Mouse (Mus musculus) layer of hippocampus, postnatal 25 days (tissue): ENCODE results near the gene Inpp5b. TPM values are rescaled to one million over a fixed set of nuclear protein-coding genes. Genes with fewer than 3 reads are reported as not detected.

Source experiments
- DNase-seq, 2 experiments: peaks; one replicate each; pipeline ENCODE4 v3.0.0; 2022; ENCODE audit warnings: mixed read lengths in 2 of 2, low spot score in 1 of 2; ENCODE audit errors: extremely low spot score in 1 of 2
- total RNA-seq, 2 experiments: library from RNA; stranded (reverse); gene quantifications; 2 replicates each; pipeline ENCODE4 v1.2.3; 2021

Gene Inpp5b
- total RNA-seq, 2 experiments from 2014 or later = 34.6 to 51.5 TPM

DNA sequence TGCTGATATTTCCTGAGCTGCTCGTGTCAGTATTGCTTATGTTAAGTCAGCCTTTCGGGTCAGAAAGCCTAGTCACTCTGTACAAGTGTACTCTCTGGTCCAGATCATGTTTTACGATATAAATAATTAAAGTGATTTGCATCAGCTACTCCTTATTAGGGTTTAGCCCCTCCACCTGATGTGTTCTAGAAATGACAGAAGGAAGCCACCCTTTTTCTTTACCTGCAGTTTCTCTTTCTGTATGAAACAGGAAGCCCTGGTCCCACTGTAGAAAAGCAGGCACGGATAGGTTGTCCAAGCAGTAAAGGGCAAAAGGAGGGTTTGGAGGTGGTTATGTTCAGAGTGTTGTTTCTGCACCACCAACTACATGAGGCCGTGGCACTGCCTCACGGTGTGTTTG is 61.8 kb downstream of the Inpp5b start:
- no peak for DNase-seq

DNA sequence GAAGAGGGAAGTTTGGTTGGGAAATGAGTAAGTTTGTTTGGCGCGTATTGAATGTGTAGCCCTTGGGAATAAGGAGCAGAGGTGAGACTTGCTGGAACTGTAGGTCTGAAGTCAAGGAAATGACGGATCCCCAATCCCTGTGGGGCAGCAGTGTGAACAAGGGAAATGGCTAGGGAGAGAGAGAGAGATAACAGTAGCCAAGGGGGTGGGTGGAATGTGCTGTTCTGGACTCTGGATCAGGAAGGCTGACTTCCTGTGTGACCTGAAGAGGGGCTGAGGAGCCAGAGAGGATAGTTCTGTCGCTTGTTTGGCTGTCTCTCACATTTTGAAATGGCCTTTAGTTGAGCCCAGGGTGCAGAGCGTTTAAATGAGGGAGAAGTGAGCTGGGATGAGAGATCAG is 66.9 kb downstream of the Inpp5b start:
- no peak for DNase-seq

GRCm38 (mm10) chr4:124809136-124809883 is 67.7 kb downstream of the Inpp5b start:
- no peak for DNase-seq

DNA sequence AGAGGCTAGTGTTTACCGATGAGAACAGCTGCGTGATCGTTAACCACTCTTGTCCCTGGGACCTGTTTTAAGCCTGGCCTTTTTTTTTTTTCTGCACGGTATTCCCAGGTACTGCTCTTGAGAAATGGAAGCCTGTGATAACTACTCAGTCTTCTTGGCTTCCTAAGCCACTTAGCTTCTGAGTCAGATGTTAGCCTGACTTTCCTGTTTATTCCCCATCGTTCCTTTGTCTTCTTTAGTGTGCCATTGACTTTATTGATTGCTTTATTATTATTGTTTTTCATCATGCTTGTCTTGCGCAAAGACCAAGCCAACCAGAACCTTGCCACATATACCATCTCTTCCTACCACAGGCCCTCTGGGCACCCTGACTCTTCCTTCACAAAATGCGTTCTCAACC is 68.4 kb downstream of the Inpp5b start:
- DNase-seq = no peak

DNA sequence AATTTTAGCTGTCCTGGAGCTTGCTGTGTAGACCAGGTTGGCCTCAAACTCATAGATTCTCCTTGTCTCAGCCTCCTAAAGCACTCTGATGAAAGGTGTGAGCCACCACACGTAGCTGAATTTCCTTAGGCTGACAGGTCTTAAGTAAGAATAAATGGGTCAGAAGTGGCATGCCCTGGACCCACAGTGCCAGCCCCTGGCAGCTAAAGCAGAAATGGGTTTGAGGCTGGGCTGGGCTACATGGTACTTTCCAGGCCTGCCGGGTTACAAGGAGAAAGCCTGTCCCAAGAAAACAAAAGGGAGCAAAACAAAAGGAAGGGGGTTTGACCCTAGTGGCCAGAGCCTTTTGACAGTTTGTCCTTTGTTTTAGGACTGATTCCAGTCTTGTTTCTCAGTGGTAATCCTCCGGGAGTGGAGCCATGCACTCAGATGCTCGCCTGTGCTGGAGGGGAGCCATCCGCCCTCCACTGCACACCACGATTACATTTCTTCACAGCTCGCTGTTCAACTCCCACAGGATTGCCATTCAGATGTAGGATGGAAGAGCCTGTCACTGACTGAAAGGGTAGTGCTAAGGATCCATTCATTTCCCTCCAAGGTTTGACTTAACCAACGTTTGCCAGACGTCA is 69.8 kb downstream of the Inpp5b start:
- peak in 1 of 2 experiments; percentile 41 for DNase-seq

DNA sequence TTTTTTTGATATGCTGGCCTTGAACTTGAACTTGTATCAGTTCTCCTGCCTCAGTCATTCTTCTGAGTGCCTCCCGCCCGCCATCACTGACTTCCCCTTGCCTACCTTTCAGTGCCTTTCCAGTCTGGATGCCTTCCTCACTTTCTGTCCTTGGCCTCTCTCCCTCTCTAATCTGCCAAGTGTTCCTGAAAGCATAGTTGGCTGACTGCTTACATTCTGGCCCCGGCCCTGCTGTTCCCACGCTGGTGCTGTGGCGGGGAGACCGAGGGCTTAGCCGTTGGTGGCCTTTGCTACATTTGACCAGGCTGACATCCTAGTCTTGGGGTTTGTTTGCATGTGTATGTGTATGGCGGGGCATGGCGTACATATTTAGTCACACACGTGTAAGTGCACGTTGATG is 74.3 kb downstream of the Inpp5b start:
- no peak for DNase-seq

GRCm38 (mm10) chr4:124817803-124818202 is 76.2 kb downstream of the Inpp5b start:
- no peak for DNase-seq

DNA sequence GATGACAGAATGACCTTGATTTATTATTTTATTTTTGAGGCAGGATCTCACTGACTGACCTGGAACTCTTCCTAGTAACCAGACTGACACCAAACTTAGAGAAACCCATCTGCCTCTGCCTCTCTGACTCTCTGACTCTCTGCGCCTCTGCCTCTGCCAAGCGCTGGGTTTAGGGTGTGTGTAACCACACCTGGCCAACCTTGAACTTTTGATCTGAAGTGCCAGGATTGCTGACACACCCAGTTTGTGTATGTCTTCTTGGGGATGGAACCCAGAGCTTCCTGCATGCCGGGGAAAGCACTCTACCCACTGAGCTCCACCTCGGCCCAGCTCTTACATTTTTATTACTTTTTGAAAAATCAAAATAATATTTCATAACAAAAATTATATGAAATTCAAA is 77.2 kb downstream of the Inpp5b start:
- no peak for DNase-seq

- no peak for DNase-seq
Observed at GRCm38 (mm10) chr4:124824967-124825366, 83.3 kb downstream of the Inpp5b start.

GRCm38 (mm10) chr4:124825371-124825965 is 83.8 kb downstream of the Inpp5b start:
- DNase-seq = no peak

DNA sequence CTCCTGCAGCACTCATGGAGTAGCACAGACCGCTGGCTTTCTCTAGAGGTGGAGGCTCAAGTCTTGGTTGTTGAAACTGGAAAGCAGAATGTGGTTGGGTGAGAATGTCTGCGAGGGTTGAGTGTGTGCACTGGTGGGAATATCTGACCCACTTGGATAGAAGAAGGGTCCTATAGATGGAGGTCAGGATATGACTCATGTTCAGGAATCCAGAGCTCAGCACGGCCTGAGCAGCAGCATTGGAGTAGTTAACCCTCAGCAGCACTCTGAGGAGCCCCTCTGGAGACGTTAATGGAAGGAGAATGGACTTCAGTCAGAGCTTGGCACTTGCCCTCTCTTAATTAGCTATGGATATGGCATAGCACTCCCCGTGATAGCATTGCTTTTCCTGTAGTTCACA is 88.0 kb downstream of the Inpp5b start:
- DNase-seq = no peak

- no peak for DNase-seq
Observed at GRCm38 (mm10) chr4:124832796-124833195, 91.1 kb downstream of the Inpp5b start.

DNA sequence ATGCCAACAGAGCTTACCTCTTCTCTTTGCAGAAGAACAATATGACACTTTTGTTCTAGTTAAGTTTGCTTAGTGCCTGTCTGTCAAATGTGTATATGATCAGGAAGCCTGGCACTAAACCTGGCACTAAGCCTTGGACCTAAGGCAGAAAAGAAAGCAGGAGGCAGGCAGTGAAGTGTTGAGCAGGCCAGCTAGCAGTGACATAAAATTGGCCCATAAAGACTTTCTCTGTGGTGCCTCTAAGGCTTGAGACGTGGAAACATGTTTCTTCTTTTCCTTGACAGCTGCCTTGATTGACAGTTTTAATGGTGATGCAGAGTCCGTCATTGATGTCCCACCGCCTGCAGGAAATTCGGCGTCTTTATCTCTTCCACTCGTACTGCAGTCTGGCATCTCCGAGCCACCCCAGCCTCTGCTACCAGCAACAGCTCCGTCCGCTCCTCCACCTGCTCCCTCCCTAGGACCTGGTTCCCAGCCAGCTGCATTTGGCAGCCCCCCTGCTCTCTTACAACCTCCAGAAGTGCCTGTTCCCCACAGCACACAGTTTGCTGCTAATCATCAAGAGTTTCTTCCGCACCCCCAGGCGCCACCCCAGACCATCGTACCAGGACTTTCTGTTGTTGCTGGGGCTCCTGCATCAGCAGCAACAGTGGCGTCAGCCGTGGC is 96.5 kb downstream of the Inpp5b start:
- no peak for DNase-seq

DNA sequence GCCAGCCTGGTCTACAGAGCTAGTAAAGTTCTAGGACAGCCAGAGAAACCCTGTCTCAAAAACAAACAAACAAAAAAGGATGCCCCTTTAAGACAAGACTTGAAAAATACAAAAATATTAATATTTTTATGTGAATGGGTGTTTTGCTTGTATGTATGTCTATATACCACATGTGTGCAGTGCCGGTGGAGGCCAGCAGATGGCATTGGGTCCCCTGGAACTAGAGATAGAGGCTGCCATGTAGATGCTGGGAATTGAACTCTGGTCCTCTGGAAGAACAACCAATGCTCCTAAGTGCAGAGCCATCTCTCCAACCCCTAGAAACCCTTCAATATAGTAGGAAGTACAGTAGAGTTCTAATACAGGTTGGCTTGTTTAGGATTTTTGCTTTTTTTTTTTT is 99.3 kb downstream of the Inpp5b start:
- no peak for DNase-seq

GRCm38 (mm10) chr4:124843493-124843892 is 101.8 kb downstream of the Inpp5b start:
- DNase-seq = no peak

GRCm38 (mm10) chr4:124847573-124847972 is 105.9 kb downstream of the Inpp5b start:
- peak; percentile 81 to 91 for DNase-seq

DNA sequence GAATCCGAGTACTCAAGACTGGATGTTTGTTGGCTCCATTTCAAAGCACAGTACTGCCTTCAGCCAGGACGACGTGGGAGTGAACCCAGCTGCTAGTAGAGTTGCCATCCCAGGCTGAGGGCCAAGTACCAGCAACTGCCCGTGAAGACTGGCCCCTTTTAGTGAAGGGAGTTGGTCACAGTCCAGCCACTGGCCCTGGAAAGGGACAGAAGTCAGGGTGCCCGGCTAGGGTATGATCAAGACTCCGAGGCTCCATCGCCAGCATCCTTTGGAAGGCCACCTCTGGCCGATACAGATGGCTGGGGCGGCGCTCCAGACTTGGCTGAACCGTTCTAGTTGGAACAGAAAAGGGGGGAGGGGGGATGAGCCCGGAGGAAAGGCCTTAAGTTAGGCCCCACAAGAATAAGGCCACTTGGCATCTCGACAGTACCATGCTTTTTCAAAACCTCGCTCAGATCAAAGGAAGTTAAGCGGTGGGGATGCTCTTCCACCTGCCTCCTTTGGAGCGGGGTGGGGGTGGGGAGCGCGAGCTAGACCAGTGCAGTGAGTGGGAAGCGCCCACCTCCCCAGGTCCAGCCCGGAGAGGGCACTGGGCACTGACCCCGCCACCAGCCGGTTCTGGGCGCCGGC is 108.1 kb downstream of the Inpp5b start:
- peak; percentile 48 to 51 for DNase-seq

DNA sequence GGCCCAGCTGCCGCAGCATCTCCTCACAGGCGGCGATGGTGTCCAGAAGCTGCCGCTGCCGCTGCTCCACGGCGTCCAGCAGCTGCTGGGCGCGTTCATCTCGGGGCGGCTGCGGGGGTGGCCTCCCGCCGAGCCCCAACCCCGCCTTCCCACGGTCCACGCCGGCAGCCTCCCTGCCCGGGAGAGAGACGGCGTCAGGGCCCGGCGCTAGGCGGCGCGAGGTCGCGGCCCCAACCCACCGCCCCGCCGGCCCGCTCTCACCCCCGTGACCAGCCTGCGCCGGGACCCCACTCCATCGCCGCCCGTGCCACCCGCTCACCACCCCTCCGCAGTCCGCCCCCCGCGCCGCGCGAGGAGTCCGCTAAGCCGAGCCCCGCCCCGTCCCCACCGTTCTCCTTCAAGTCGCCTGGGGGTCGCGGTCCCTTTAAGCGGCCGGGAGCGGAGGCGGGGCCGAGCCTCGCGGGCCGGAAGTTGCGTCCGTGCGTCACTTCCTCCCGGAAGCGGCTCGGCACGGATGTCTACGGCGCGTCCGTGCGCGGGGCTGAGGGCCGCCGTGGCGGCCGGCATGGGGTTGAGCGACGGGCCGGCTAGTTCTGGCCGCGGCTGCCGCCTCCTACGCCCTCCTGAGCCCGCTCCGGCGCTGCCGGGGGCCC is 108.7 kb downstream of the Inpp5b start, which contains the start of gene Yrdc:
Gene Yrdc, plus strand, starts transcription at position 419 of the 653 bp plus-strand sequence.
- DNase-seq = peak; percentile 87 to 91
